Mouse (Mus musculus) mesoderm, embryonic 11.5 days (tissue): ENCODE data around the gene Nup43.
A peak's percentile ranks its signal among the peaks of the same experiment; 100 is the strongest.

ENCODE experiments used
- DNase-seq: peaks from one replicate; pipeline ENCODE4 v3.0.0-alpha.2; 2012; ENCODE audit warnings: low read depth, low spot score

Nup43 gene

DNA sequence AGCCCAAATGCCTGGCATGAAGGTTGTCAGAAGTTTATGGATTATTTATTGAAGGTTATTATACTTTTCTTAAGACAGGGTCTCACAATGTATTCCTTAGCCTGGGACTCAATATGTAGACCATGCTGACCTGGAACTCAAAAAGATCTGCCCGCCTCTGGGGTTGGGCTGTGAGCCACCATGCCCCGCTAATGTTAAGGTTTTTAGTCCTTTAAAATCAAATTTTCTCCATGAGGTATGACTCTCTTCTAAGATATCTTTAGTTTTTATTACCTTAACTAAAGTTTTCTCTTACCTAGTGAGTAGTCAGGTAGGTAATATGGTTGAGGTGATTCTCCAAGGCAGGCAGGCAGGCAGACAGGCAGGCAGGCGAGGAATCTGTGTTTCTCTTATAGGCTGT is 14.9 kb downstream of the Nup43 start:
- DNase-seq, result no peak

GRCm38 (mm10) chr10:7686902-7687301 is 19.6 kb downstream of the Nup43 start:
- no peak for DNase-seq

DNA sequence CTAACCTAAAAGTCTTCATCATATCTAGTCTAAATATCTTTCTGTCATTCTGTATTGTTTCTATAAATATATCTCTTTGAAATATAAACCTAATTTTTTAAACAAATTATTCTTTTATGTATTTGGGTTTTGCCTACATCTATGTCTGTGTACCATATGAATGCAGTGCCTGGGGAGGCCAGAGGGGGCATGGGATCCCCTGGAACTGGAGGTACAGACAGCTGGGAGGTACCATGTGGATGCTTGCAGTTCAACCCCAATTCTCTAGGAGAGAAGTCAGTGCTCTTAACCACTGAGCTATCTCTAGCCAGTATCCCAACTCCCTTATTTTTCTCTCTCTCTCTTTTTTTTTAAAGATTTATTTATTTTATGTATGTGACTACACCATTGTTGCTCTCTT is 28.0 kb downstream of the Nup43 start:
- DNase-seq, result no peak

GRCm38 (mm10) chr10:7700120-7700519 is 32.8 kb downstream of the Nup43 start:
- no peak for DNase-seq

DNA sequence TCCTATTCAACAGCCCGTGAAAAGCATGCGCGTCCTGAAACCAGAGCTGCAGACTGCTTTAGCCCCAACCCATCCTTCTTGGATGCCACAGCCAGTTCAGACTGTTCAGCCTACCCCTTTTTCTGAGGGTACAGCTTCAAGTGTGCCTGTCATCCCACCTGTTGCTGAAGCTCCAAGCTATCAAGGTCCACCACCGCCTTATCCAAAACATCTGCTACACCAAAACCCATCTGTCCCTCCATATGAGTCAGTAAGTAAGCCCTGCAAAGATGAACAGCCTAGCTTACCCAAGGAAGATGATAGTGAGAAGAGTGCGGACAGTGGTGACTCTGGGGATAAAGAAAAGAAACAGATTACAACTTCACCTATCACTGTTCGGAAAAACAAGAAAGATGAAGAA is 35.3 kb downstream of the Nup43 start:
- DNase-seq, result no peak

GRCm38 (mm10) chr10:7710121-7710520 is 42.8 kb downstream of the Nup43 start:
- no peak for DNase-seq

DNA sequence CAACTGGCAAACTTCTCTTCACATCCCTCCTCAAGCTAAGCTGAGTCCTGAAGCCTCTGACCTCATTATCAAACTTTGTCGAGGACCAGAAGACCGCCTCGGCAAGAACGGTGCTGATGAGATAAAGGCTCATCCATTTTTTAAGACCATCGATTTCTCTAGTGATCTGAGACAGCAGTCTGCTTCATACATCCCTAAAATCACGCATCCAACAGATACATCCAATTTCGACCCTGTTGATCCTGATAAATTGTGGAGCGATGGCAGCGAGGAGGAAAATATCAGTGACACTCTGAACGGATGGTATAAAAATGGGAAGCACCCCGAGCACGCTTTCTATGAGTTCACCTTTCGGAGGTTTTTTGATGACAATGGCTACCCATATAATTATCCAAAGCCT is 45.2 kb downstream of the Nup43 start:
- no peak for DNase-seq

GRCm38 (mm10) chr10:7715056-7715455 is 47.8 kb downstream of the Nup43 start:
- DNase-seq, result no peak

DNA sequence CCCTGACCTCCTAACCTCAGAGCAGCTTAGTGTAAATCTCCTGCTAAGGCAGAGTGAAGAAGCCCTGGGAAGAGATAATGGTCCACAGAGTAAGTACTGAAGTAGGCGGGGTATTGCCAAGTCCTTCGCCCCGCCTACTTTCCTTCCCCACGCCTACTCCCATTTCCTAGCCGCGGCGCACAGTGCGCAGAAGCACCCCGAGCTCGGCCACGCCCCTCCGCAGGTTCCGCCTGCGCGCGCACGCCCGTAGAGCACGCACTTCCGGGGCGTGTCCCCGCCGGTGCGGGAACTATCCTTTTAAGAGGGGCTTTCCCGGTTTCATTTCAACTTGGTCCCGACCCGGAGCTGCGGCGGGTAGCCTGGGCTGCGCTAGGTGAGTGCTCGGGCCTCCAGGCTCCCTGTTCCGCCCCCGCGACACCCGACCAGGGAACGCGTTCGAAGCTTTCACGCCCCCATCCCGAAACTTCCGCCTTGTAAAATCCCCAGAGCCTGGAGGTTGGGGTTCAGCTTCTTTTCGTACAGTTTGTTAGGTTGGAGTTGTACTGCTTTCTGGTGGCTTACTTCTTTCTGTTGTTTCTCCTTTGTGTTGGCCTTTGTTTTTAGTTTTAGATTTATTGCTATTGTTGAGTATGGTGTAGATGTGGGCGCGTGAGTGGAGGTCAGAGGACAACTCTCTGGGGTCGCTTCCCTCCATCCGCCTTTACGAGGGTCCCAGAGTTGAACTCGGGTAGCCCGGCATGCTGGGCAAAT is 58.6 kb downstream of the Nup43 start, which contains the start of gene Katna1:
Katna1 (plus strand) TSS at position 250 of the 750 bp plus-strand sequence.
- DNase-seq, result peak; percentile 97

DNA sequence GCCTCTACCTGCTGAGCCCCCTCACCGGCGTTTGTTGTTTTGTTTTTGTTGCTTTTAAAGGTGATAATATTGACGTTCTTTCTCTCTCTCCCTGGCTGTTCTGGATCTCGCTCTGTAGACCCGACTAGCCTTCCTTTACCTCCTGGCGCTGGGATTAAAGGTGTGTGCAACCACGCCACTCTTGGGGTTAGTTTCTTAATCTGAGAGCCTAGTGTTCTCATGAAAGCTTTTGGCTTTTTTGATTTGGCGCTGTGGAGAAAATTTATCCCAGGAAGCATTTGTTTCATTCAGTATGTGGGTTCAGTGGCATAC is 59.2 kb downstream of the Nup43 start:
- DNase-seq, result no peak

DNA sequence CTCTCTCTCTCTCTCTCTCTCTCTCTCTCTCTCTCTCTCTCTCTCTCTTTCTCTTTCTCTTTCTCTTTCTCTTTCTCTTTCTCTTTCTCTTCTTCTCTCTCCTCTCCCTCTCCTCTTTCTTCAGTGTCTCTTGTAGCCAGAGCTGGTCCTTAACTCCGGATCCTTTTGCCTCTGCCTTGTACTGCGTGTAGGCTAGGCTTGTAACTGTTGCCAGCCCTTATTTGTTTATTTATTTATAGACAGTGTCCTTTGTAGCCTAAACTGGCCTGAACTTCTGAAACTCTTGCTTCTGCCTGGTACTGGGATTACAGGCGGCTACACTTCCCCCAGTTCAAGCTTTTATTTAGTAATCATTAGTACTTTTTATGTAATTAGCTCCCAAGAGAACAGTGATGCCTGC is 59.7 kb downstream of the Nup43 start:
- no peak for DNase-seq
